Mouse (Mus musculus) embryo, embryonic 11 days (tissue): ENCODE results near the gene Satl1.
A peak's percentile ranks its signal among the peaks of the same experiment; 100 is the strongest.

Source experiments
- DNase-seq: peaks from one replicate; pipeline ENCODE4 v3.0.0-alpha.2; 2015

Gene Satl1

GRCm38 (mm10) chrX:112406679-112407078, at the start of gene Satl1:
Gene Satl1 (minus strand): TSS chrX:112406779.
- no peak for DNase-seq

- DNase-seq: no peak
Observed at GRCm38 (mm10) chrX:112438064-112438463, 31.5 kb upstream of the Satl1 start.

GRCm38 (mm10) chrX:112437580-112437979, 31.0 kb upstream of the Satl1 start:
- DNase-seq: no peak

GRCm38 (mm10) chrX:112422998-112423397, 16.4 kb upstream of the Satl1 start:
- peak; percentile 53 for DNase-seq

GRCm38 (mm10) chrX:112412309-112412708, 5.7 kb upstream of the Satl1 start:
- DNase-seq: no peak

- DNase-seq: peak; percentile 51
Observed at GRCm38 (mm10) chrX:112370577-112371410, 35.8 kb downstream of the Satl1 start.

- peak; percentile 4 for DNase-seq
Observed at GRCm38 (mm10) chrX:112368426-112368825, 38.2 kb downstream of the Satl1 start.

- DNase-seq: peak; percentile 34
Observed at GRCm38 (mm10) chrX:112348395-112348791, 58.2 kb downstream of the Satl1 start.

- DNase-seq: no peak
Observed at GRCm38 (mm10) chrX:112347467-112348394, 58.8 kb downstream of the Satl1 start.

- DNase-seq: no peak
Observed at GRCm38 (mm10) chrX:112339486-112339885, 67.1 kb downstream of the Satl1 start.
